In genomic region chr4:123584084-123584719, GRCm38 (mm10) we compare ENCODE assay signal across 8 mouse cellular contexts.
DNase-seq lines count a peak whose midpoint lies in the region; ATAC-seq and TF ChIP-seq lines count a peak whose summit lies in the region.

No protein-coding gene starts in this region.

- H3K27me3 ChIP-seq in kidney, adult 2 months (replicated peaks; ENCODE audit: control insufficient read depth, insufficient read depth, low read length), result no peaks in the 10 kb centered on the region
- H3K27me3 ChIP-seq in Patski, result no peaks in the 10 kb centered on the region
- H3K27me3 ChIP-seq in heart, embryonic 12.5 days (replicated peaks), result no peaks in the 10 kb centered on the region
- H3K27me3 ChIP-seq in liver, embryonic 16.5 days (ENCODE audit: control insufficient read depth, insufficient read depth, low read depth, low read length), result no peaks in the 10 kb centered on the region
- no peaks in the 10 kb centered on the region for H3K27me3 ChIP-seq in stomach, postnatal 0 days (ENCODE audit: control insufficient read depth, insufficient read depth, low read length)

- 52% methylated on average over 8 of the region's 8 CpGs for WGBS in kidney, adult 2 months
- 17% methylated on average over 8 of the region's 8 CpGs for WGBS in heart, embryonic 12.5 days
- WGBS in liver, embryonic 16.5 days (ENCODE audit: insufficient replicate concordance), result 20% methylated on average over 8 of the region's 8 CpGs
- WGBS in stomach, postnatal 0 days, result 39% methylated on average over 8 of the region's 8 CpGs

- no peak overlapping the region for H3K9ac ChIP-seq in heart, embryonic 12.5 days
- H3K9ac ChIP-seq in liver, embryonic 16.5 days (ENCODE audit: low read depth, low read length), result no peak overlapping the region
- H3K9ac ChIP-seq in stomach, postnatal 0 days (ENCODE audit: low read length), result no peak overlapping the region

- no peaks in the 10 kb centered on the region for H3K9me3 ChIP-seq in heart, embryonic 12.5 days (replicated peaks)
- H3K9me3 ChIP-seq in liver, embryonic 16.5 days (replicated peaks; ENCODE audit: control insufficient read depth, low read length), result no peaks in the 10 kb centered on the region
- H3K9me3 ChIP-seq in stomach, postnatal 0 days (ENCODE audit: control insufficient read depth, low read length), result no peaks in the 10 kb centered on the region

- POLR2A ChIA-PET in Patski (lab: Charles Lee), result interaction anchor here (1.1 to 1.2 kb wide), 2 partner anchors 33 to 49 kb away, joined by 3 read pairs; no protein-coding TSS in a partner anchor

- H3K4me1 ChIP-seq in kidney, adult 2 months (ENCODE audit: control insufficient read depth, insufficient read depth, low read length), result peaks cover 23% of the 10 kb centered on the region
- H3K4me1 ChIP-seq in heart, embryonic 12.5 days (replicated peaks), result peaks cover 16% of the 10 kb centered on the region
- peaks cover 7% of the 10 kb centered on the region for H3K4me1 ChIP-seq in liver, embryonic 16.5 days (ENCODE audit: control insufficient read depth, low read depth, low read length)
- no peaks in the 10 kb centered on the region for H3K4me1 ChIP-seq in stomach, postnatal 0 days (replicated peaks; ENCODE audit: control insufficient read depth, insufficient read depth)

- in situ Hi-C loops in Patski (cut with MboI; ENCODE audit: low pct_unique_long_range_greater_than_20kb), result no loop called here

- peak; percentile 43 for DNase-seq in kidney, adult 2 months
- no peak for DNase-seq in kidney, adult 18-20 months
- DNase-seq in Patski (ENCODE audit: low read depth, low spot score), result no peak
- no peak for DNase-seq in stomach, postnatal 0 days (ENCODE audit: low spot score)
- DNase-seq in adrenal gland, postnatal 4 days (ENCODE audit: low spot score in 2 of 2), result no peak
- no peak for DNase-seq in left cerebral cortex, adult 18-20 months (ENCODE audit: low spot score in 2 of 2)

- CTCF ChIA-PET in Patski (lab: Charles Lee), result interaction anchor here (0.7 to 8.9 kb wide), 20 partner anchors 9 to 90 kb away, joined by 3 to 102 read pairs (median 4); no protein-coding TSS in a partner anchor

- no peak for TF ChIP-seq EP300 in stomach, postnatal 0 days (optimal IDR thresholded peaks at IDR 0.05)

- TF ChIP-seq POLR2A in kidney, adult 2 months (IDR thresholded peaks at IDR 0.05; ENCODE audit: low read depth, low read length), result no peak

- H3K27ac ChIP-seq in kidney, adult 2 months (ENCODE audit: insufficient read depth, low read depth, low read length), result no peak overlapping the region
- H3K27ac ChIP-seq in heart, embryonic 12.5 days (ENCODE audit: poor library complexity, severe bottlenecking), result 0 out of 2 replicates have a peak overlapping the region, but pooled peaks have one; percentile 2
- H3K27ac ChIP-seq in liver, embryonic 16.5 days (ENCODE audit: low read length), result no peak overlapping the region
- H3K27ac ChIP-seq in stomach, postnatal 0 days (replicated peaks), result no peak overlapping the region

- no peak overlapping the region for H3K4me3 ChIP-seq in kidney, adult 2 months (ENCODE audit: insufficient read depth, low read depth, low read length)
- H3K4me3 ChIP-seq in heart, embryonic 12.5 days, result no peak overlapping the region
- H3K4me3 ChIP-seq in liver, embryonic 16.5 days (ENCODE audit: low read depth, low read length), result no peak overlapping the region
- H3K4me3 ChIP-seq in stomach, postnatal 0 days (ENCODE audit: low read depth, low read length), result no peak overlapping the region

- H3K4me2 ChIP-seq in heart, embryonic 12.5 days, result no peak overlapping the region
- no peak overlapping the region for H3K4me2 ChIP-seq in liver, embryonic 16.5 days (ENCODE audit: low read depth, low read length)
- H3K4me2 ChIP-seq in stomach, postnatal 0 days (replicated peaks; ENCODE audit: low read depth), result no peak overlapping the region

- ATAC-seq in Patski, result no peak
- peak; percentile 43; the same call in 1 of the 2 replicates for ATAC-seq in heart, embryonic 12.5 days (ENCODE audit: insufficient number of reproducible peaks, low FRiP score)
- peak; percentile 76 for ATAC-seq in liver, embryonic 16.5 days (ENCODE audit: low read depth)
- ATAC-seq in stomach, postnatal 0 days (ENCODE audit: low FRiP score, low TSS enrichment), result no peak

- H3K36me3 ChIP-seq in kidney, adult 2 months (ENCODE audit: control insufficient read depth, insufficient read depth, low read length), result no peaks in the 10 kb centered on the region
- no peaks in the 10 kb centered on the region for H3K36me3 ChIP-seq in heart, embryonic 12.5 days
- no peaks in the 10 kb centered on the region for H3K36me3 ChIP-seq in liver, embryonic 16.5 days (ENCODE audit: control insufficient read depth, insufficient read depth)
- H3K36me3 ChIP-seq in stomach, postnatal 0 days (ENCODE audit: control insufficient read depth, insufficient read depth, low read length), result no peaks in the 10 kb centered on the region

- TF ChIP-seq CTCF in kidney, adult 2 months (conservative IDR thresholded peaks at IDR 0.05; ENCODE audit: insufficient read depth, insufficient read length, low read depth, low read length), result no peak
- TF ChIP-seq CTCF in Patski (IDR thresholded peaks at IDR 0.05), result peak; percentile 52
- TF ChIP-seq CTCF in stomach, postnatal 0 days (IDR thresholded peaks at IDR 0.05; ENCODE audit: low read depth), result peak; percentile 83

Comparison
In these comparisons a context has a peak if more than half of its experiments do, and no peak if none do; other contexts are left out.
1. ATAC-seq: peak in heart, embryonic 12.5 days (single experiment) and liver, embryonic 16.5 days (single experiment); none in Patski (single experiment) and stomach, postnatal 0 days (single experiment).